Mouse (Mus musculus) embryo, embryonic 10 days (tissue): ENCODE measurements at regions not wholly inside any gene's neighbourhood (a gene's known extent, or its start where the extent isn't known, plus 50 kb on each side); places are given as distances from the start of the nearest gene placed in this dataset.

Experiments used
- DNase-seq: peaks from one replicate; pipeline ENCODE4 v3.0.0-alpha.2; 2015; ENCODE audit warnings: low spot score

DNA sequence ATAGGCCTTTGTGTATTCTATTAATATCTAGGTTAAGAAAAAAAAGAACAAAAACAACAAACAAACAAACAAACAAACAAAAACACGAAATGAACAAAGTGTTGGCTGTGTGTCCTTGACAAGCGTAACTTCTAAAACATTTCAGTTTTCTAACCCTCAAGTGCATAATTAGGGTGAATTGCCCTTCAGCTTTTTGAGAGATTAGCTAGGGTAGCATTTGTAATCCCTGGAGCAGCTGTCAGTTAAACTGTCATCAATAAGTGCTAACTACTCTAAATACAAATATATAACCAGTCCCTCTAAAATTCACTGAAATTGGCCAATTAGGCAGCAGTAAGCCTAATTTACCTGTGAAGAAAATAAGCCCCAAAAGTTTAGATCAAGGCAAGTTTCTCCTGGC, 467.6 kb downstream of the Gabrg2 start:
- no peak for DNase-seq

GRCm38 (mm10) chr11:41531971-41532896, 468.4 kb downstream of the Gabrg2 start:
- no peak for DNase-seq

DNA sequence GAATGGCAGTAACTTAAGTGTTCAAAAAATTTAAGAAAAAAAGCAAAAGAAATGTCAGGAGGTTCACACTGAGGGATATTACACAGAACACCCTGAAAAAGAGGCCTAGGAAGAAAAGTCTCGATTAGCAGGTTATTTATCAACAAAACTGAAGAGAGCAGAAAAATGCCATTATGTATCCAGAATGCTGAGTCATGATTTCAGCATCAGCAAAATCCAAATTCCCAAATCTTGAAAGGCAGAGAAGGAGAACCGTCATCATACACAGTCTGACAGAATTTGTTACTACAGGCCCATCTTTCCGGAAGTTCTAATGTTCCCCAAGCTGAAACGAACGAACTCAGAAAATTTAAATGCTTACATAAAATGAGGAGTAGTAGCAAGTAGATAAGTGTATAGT, 475.7 kb downstream of the Gabrg2 start:
- no peak for DNase-seq

- no peak for DNase-seq
These were observed 507.4 kb downstream of the Gabrg2 start for GRCm38 (mm10) chr11:41493277-41493676.

DNA sequence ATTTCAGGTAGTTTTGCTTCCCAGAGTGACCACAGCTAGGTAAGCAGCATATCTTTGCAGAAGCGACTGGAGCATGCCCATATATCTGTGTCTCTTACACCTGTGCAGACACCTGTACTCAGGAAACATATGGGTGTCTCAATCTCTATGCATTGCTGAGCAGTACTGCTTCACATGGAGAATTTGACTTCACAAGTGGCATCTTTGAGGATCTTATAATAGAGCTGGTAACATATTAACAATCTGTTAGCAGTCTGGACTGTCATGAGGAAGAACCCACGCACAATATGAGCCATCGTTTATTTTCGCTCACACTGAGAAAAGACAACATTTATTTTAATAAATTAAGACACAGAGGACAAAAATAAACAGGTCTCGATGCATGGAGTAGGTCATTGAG, 508.7 kb downstream of the Gabrg2 start:
- no peak for DNase-seq

- DNase-seq = no peak
These were observed 509.4 kb downstream of the Gabrg2 start for GRCm38 (mm10) chr11:41491279-41491678.

- no peak for DNase-seq
These were observed 516.8 kb downstream of the Gabrg2 start for GRCm38 (mm10) chr11:41483881-41484280.

DNA sequence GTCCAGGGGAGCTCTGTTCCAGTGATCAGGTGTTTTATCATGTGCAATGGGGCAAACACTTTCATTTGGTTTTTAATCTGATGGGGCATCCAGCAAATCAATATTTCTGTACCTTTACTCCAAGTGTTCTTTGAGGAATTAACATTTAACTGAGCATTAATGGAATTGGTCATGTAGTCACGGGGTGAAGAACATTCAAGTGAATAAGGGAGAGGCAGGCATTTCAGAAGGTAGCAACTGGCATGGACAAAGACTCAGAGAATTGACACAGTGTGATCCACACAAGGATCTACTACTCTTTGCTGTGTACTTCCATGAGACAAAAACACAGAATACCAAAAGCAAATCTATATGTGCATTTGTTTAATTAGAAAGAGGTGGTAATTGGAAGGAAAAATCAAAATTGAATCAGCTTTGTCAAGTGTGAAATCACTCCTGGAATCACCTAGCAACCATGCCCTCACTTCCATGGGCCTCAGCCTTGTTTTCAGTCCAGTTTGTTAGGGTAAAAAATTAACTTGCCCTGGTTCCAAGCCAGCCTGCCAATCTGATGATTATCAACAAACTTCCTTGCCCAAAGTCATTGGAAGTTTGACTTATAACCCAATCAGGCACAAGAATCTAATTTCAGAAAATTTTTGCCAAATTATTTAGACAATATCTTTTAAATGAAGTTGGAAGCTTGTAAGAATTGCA, 529.6 kb downstream of the Gabrg2 start:
- DNase-seq = no peak

- DNase-seq = no peak
These were observed 533.3 kb downstream of the Gabrg2 start for GRCm38 (mm10) chr11:41467330-41467729.

DNA sequence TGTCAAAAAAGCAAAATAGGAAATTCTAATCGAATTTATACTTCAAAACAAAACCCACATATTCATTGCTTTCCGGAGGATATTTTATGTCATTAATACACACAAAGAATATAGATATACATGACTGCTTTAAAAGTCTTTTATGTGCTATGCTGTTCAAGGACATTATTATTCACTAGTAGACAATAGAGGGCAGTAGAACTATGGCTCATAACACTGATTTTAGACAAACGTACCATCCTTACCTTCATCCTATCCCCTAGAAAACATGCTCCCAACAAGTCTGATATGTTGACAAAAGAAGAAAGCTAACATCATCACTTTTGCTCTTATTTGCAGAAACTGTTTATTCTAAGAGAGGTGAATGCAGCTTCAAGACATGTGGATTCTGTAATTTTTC, 566.8 kb downstream of the Gabrg2 start:
- peak; percentile 5 for DNase-seq

DNA sequence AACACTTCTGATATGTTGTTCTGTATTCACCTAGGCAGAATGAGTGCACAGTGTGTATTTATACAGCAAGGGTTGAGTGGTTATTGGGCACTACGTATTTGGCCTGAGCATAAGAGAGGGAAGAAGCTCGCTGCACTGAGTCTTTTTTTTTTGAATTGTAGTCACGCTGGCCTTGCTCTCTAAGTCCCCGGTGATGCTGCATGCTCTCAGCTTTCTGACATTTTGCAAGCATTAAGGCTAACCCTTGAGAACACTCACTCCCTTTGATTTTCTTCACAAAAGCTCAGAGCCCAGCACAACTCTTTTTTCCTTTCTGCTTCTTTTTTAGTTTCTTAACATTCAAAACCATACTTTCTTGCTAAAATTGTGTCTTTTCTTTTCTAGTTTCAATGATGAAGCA, 575.1 kb downstream of the Gabrg2 start:
- DNase-seq = no peak
